Mouse (Mus musculus) lung, embryonic 14.5 days (tissue): ENCODE measurements around the gene Psma7. TPM values are rescaled to one million over a fixed set of nuclear protein-coding genes. Genes with fewer than 3 reads are reported as not detected.
A peak's percentile ranks its signal among the peaks of the same experiment; 100 is the strongest.

Source experiments
- ATAC-seq: fragments of 200-750 bp; cut with Nextera tagmentation; 2 replicates; pipeline ENCODE4 v1.8.0; 2017; ENCODE audit warnings: mild to moderate bottlenecking, moderate TSS enrichment, moderate library complexity; ENCODE audit not compliant: insufficient read depth
- DNase-seq: peaks from one replicate; pipeline ENCODE4 v3.0.0-alpha.2; 2015
- H3K27ac ChIP-seq: fragments of 300-500 bp; sonication (generic); 2 replicates; pipeline ENCODE4 v1.5.1; 2014; ENCODE audit warnings: low read depth, mild to moderate bottlenecking, moderate library complexity
- H3K27me3 ChIP-seq: fragments of 300-500 bp; sonication (generic); 2 replicates; pipeline ENCODE4 v1.6.1; 2014; ENCODE audit warnings: low read length, control low read depth; ENCODE audit not compliant: insufficient read depth
- H3K36me3 ChIP-seq: fragments of 300-500 bp; sonication (generic); 2 replicates; pipeline ENCODE4 v1.6.1; 2014; ENCODE audit warnings: control low read depth; ENCODE audit not compliant: insufficient read depth
- H3K4me1 ChIP-seq: fragments of 300-500 bp; sonication (generic); 2 replicates; pipeline ENCODE4 v1.6.1; 2014; ENCODE audit warnings: antibody characterized with exemption, control low read depth; ENCODE audit not compliant: insufficient read depth
- H3K4me2 ChIP-seq: fragments of 300-500 bp; sonication (generic); 2 replicates; pipeline ENCODE4 v1.6.1; 2014; ENCODE audit warnings: mild to moderate bottlenecking
- H3K4me3 ChIP-seq: fragments of 300-500 bp; sonication (generic); 2 replicates; pipeline ENCODE4 v1.5.1; 2014; ENCODE audit warnings: low read depth, low read length
- H3K9ac ChIP-seq: fragments of 300-500 bp; sonication (generic); 2 replicates; pipeline ENCODE4 v1.6.1; 2014
- H3K9me3 ChIP-seq: fragments of 300-500 bp; sonication (generic); 2 replicates; pipeline ENCODE4 v1.6.1; 2016; ENCODE audit warnings: low read depth, low read length, control low read depth
- CTCF ChIP-seq: IDR thresholded peaks from 2 replicates; pipeline ENCODE4 v1.5.1; 2016; ENCODE audit warnings: antibody characterized with exemption, low read depth
- WGBS: fragments of 180-500 bp; shearing (Covaris S2); extraction: QIAGEN DNeasy Blood & Tissue Kit; methylation state at CpG from one replicate; pipeline ENCODE4 v1.1.7; 2014; 5-methylcytosine and 5-hydroxymethylcytosine counted together
- polyA plus RNA-seq: library from polyadenylated mRNA; unstranded; fragments of >200 nt; fragmentation: Nextera tagmentation; extraction: Ambion mirVana; gene quantifications from 2 replicates; pipeline ENCODE4 v1.2.1, GENCODE M21; 2014

Gene Psma7
- polyA plus RNA-seq, 1 experiment from 2014 or later = 548 TPM

DNA sequence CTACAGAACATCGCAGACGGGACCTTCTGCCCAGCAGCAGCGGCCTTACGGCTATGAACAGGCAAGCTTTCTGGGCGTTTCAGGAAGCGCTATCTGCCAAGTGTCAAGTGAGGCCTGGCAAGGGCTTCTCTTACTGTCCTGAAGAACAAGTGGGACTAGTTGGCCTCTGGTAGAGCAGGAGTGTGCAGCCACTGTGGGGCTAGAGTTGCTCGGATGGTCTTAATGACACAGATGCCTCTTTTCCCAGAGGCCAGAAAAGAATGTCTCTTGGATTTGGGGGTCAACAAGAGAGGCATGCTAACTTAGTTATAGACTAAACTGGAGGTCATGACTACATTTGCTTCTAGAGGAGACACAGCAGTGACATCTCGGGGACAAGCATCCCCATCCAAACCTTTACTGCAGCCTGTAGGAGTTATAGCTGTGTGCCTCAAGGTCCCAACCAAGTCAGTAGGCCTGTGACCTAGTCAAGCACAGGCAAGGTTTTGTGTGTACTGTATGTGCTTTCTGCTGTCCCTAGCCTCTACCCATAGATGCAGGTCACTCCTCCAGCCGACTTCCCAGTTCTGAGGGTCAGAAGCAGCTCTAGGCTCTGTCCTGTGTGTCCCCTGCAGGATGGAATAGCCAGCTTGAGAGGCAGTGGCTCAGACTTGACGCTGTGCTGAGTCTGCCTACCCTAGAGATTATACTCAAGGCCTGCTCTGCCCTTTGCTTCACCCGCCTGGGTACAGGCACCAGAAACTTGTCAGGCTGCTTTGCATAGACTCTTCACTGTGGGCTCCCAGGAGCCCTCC lies 21.3 kb upstream of the Psma7 start:
- no peak overlapping the region for H3K4me2 ChIP-seq

DNA sequence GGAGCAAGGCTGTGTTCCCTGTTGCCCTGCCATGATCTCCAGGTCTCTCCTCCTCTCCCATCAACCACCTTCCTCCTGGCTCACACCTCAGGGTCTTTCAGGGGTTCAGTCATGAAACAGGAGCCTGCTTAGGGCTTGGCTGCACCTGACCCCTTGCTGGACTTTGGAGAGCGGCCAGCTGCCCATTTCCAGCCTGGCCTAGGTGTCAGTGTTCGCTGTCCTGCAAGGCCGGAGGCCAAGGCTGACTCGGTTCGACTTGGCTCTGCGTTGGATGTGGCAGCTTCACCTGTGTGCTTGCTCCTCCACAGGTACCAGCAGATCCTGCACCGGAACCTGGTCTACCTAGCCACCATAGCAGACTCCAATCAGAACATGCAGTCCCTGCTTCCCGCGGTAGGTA lies 10.8 kb upstream of the Psma7 start:
- Histone ChIP-seq H3K4me1 (no peaks in the 10 kb centered on the region), H3K4me3 (no peak overlapping the region), H3K27me3 (no peaks in the 10 kb centered on the region), H3K4me2 (no peak overlapping the region), H3K36me3 (peaks cover 48% of the 10 kb centered on the region), H3K9me3 (no peaks in the 10 kb centered on the region), H3K9ac (no peak overlapping the region), H3K27ac (no peak overlapping the region)
- DNase-seq (no peak), ATAC-seq (no peak)
- WGBS = 91% methylated on average over 9 of the region's 9 CpGs
- no peak for TF ChIP-seq CTCF

More for the DNA sequence above, 21.3 kb upstream of the Psma7 start:
- H3K4me1 ChIP-seq = no peaks in the 10 kb centered on the region
- H3K27me3 ChIP-seq = no peaks in the 10 kb centered on the region
- no peak overlapping the region for H3K27ac ChIP-seq
- DNase-seq (no peak), ATAC-seq (no peak)
- H3K9me3 ChIP-seq = no peaks in the 10 kb centered on the region
- 91% methylated on average over 11 of the region's 11 CpGs for WGBS
- no peak overlapping the region for H3K9ac ChIP-seq
- no peak overlapping the region for H3K4me3 ChIP-seq
- H3K36me3 ChIP-seq = peaks cover 57% of the 10 kb centered on the region
- no peak for TF ChIP-seq CTCF

DNA sequence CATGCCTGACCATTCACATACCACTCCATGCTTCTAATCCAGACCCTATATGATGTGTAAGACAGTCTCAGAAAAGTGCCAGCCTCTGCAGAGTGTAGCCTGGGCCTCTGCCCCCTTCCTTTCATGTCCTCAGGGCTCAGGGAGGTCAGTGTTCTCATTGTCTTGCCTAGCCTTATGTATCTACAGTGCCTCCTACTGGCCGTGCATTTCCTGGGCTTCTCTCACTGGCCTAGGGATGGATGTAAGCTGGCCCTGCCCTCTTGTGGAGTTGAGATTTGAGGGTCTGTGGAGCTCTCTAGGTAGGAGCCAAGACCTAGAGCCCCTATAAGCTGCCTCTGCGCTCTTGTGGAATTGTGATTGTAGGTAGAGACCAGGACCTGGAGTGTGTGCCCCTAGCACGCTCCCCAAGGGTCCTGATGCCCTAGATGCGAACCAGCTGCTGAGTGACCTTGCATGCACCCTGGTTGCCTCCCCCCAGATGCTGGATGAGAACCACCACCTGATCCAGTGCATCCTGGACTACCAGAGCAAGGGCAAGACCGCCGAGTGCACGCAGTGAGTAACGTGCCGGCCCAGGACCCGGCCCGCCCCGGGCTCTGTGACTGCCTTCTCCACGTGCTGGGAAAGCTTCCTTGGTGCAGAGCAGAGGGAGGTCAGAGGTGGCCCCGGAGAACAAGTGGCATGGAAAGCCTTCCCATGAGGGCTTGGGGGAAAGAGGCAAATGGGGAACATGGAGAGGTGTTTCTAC lies 9.9 kb upstream of the Psma7 start:
- peak; percentile 36 for DNase-seq
- peak; percentile 45 for TF ChIP-seq CTCF
- H3K4me2 ChIP-seq = no peak overlapping the region
- H3K27me3 ChIP-seq = no peaks in the 10 kb centered on the region
- no peaks in the 10 kb centered on the region for H3K4me1 ChIP-seq
- ATAC-seq = no peak
- H3K9me3 ChIP-seq = no peaks in the 10 kb centered on the region
- no peak overlapping the region for H3K4me3 ChIP-seq
- WGBS = 87% methylated on average over 14 of the region's 14 CpGs
- no peak overlapping the region for H3K27ac ChIP-seq
- H3K9ac ChIP-seq = no peak overlapping the region
- peaks cover 40% of the 10 kb centered on the region; the same call in 1 of the 2 replicates for H3K36me3 ChIP-seq

DNA sequence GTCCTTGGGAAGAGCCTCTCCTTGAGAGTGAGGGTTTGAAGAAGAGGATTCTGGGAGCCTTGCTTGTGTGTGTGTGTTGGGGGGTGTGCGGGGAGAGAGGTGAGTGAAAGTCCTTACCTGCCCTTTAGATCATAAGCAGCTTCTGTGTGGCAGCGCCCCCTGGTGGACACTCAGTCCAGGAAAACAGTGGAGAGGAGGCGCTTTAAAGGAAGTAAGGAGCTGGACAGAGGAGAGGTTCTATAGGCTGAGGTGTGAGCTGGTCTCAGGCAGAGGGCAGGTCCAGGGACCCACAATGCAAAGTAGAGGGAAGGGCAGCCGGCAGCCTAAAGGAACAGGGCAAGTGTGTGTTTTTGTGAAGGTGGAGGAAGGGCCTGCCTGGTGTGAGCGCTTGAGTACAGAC lies 8.8 kb upstream of the Psma7 start:
- H3K4me2 ChIP-seq = no peak overlapping the region
- peaks cover 28% of the 10 kb centered on the region; the same call in 1 of the 2 replicates for H3K36me3 ChIP-seq
- WGBS = 20% methylated on average over 5 of the region's 5 CpGs
- no peaks in the 10 kb centered on the region for H3K4me1 ChIP-seq
- no peak overlapping the region for H3K27ac ChIP-seq
- H3K9ac ChIP-seq = no peak overlapping the region
- no peak overlapping the region for H3K4me3 ChIP-seq
- ATAC-seq (peak; percentile 57; the same call in 1 of the 2 replicates), DNase-seq (peak; percentile 84)
- no peaks in the 10 kb centered on the region for H3K27me3 ChIP-seq
- peak; percentile 95 for TF ChIP-seq CTCF
- no peaks in the 10 kb centered on the region for H3K9me3 ChIP-seq

DNA sequence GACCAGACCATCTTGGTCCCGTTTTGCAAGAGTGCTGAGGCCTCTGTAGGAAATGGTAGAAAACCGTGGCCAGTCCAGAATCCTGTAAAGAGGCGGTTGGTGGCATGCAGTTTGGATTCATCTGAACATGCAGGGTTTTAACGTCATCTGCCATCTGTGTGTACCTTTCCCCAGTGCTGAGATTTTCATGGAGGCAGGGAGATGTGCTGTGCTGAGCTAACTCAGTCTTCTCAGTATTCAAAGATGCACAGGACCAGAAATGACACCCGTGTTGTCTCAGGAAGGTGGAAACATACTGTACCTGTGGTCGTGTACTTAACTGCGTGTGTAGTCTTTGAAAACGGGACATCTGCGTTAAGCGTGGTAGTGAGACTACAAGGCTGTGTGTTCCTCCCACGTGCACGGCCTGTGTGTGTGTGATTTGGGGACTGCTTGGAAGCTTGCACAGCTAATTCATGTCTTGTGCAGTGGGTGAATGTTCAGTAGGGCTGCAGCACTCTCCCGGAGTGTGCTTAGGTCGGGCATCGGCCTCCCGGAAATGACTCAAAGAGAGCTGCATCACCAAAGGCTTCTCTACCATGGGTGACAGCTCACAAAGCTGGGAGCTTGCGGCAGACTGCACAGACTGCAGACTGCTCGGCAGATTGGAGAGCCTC lies 5.9 kb upstream of the Psma7 start:
- WGBS = 90% methylated on average over 18 of the region's 18 CpGs
- Histone ChIP-seq H3K4me3 (no peak overlapping the region), H3K36me3 (peaks cover 5% of the 10 kb centered on the region; the same call in 1 of the 2 replicates), H3K9me3 (no peaks in the 10 kb centered on the region), H3K4me1 (no peaks in the 10 kb centered on the region), H3K9ac (no peak overlapping the region), H3K27ac (no peak overlapping the region), H3K27me3 (no peaks in the 10 kb centered on the region), H3K4me2 (no peak overlapping the region)
- TF ChIP-seq CTCF = no peak
- DNase-seq = no peak
- no peak for ATAC-seq

DNA sequence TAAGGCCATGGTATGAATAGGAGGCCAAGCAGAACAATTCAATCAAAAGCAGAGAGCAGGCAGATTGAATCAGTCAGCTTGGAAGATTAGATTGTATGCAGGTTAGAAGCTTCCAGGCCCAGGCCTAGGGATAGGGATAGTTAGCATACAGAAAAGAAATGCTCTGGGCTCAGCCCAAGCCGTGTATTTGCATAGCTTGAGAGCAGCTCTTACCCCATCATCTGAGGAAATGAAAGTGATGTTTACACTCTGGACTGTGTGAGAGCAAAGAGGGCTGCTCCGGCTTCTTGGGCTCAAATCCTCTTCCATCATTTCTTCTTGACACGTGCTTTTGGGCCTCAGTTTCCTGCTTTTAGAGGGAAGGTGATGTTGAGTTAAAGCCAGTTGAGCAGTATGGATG lies 5.3 kb upstream of the Psma7 start:
- ATAC-seq = no peak
- Histone ChIP-seq H3K9ac (no peak overlapping the region), H3K9me3 (no peaks in the 10 kb centered on the region), H3K4me2 (no peak overlapping the region), H3K4me1 (no peaks in the 10 kb centered on the region), H3K36me3 (no peaks in the 10 kb centered on the region), H3K4me3 (no peak overlapping the region), H3K27ac (no peak overlapping the region), H3K27me3 (no peaks in the 10 kb centered on the region)
- no peak for DNase-seq
- no peak for TF ChIP-seq CTCF
- WGBS = 54% methylated on average over 3 of the region's 3 CpGs

DNA sequence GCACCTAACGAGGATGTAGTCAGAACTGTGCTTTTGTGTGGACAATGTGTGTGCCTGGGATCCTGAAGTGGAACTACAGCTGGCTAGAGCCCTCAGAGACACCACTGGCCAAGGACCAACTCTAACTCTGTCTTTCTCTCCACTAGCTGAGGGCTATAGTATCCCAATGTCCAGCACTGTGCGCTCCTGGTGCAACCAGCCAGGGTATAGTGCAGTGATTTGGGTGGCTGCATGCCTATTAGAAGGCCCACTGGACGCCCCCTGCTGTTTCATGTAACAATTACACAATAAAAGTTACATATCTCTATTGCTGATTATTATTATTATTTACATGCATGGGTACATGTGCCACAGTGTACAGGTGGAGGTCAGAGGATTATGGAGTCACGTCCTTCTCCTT lies 3.0 kb upstream of the Psma7 start:
- no peak overlapping the region for H3K27ac ChIP-seq
- H3K4me3 ChIP-seq = no peak overlapping the region
- H3K4me1 ChIP-seq = peaks cover 10% of the 10 kb centered on the region
- DNase-seq (peak; percentile 88), ATAC-seq (no peak)
- peak; percentile 75 for TF ChIP-seq CTCF
- no peak overlapping the region for H3K4me2 ChIP-seq
- H3K9ac ChIP-seq = no peak overlapping the region
- WGBS = 41% methylated on average over 4 of the region's 4 CpGs
- H3K27me3 ChIP-seq = no peaks in the 10 kb centered on the region
- H3K9me3 ChIP-seq = no peaks in the 10 kb centered on the region
- no peaks in the 10 kb centered on the region for H3K36me3 ChIP-seq
